Mouse (Mus musculus): Measurements from ENCODE around the gene Narfl.

Narfl gene

DNA sequence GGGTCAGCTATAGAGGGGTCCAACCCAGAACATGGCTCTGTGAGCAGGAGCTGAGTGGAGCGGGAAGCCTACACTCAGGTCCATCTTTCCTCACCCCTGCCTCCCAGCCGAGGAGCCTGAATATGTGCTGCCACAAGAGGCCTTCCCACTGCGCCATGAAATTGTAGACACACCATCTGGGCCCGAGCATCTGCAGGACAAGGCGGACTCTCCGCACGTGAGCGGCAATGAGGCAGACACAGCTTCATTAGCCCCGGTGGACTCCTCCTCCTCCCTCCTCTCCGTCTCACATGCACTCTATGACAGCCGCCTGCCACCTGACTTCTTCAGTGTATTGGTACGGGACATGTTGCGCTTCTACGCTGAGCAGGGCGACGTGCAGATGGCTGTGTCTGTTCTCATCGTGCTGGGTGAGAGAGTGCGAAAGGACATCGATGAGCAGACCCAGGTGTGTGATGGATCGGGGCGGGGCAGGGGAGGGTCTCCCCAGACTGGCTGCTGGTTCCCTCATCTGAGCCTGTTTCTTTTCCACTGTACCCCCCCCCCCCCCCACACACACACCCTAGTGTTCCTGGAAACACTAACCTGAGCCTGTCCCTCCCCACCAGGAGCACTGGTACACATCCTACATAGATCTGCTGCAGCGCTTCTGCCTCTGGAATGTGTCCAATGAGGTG lies 54.1 kb downstream of the Narfl start:
- intact Hi-C loops (cut with DNase I), result no loop called here

DNA sequence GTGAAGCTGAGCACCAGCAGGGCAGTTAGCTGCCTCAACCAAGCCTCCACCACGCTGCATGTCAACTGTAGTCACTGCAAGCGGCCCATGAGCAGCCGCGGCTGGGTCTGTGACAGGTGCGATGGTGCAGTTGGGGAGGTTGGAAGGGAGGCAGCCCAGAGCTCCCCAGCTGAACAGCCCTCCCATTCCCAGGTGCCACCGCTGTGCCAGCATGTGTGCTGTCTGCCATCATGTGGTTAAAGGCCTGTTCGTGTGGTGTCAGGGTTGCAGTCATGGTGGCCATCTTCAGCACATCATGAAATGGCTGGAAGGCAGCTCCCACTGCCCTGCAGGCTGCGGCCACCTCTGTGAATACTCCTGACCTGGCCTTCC lies 54.6 kb downstream of the Narfl start:
- intact Hi-C loops (cut with DNase I), result no loop called here

DNA sequence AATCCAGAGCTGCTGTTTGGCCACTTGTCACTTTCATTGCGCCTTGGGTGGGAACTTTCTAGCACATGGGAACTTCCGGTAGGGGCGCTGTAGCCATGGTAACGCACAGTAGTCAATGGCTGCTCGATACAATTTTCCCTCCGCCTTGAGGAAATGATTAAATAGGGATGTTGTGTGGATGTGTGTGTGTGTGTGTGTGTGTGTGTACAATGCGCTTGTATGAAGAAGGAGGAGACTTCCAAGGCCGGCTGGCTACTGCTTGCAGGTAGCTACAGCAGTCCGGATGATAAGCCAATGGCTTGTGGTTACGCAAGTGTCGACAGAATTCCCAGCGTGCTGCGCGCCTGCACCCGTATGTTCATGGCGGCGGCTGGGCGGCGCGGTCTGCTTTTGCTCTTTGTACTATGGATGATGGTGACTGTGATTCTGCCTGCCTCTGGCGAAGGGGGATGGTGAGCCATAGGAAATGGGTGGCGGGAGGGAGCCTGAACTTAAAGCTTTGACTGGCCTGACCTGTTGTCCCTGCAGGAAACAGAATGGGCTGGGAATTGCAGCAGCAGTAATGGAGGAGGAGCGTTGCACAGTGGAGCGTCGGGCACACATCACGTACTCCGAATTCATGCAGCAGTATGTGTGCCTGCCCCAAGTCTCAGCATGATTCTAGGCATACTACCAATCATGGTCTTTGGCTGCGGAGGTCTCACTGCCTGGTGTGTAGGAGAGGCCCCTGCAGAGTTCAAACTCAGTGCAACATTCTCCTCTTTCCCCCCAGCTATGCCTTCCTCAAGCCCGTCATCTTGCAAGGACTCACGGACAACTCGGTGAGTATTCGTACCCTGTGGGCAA lies 55.4 kb downstream of the Narfl start, which contains the start of gene Jmjd8:
TSS of gene Jmjd8 (plus strand) at position 156 of the 846 bp plus-strand sequence.
- intact Hi-C loops (cut with DNase I), result no loop called here

DNA sequence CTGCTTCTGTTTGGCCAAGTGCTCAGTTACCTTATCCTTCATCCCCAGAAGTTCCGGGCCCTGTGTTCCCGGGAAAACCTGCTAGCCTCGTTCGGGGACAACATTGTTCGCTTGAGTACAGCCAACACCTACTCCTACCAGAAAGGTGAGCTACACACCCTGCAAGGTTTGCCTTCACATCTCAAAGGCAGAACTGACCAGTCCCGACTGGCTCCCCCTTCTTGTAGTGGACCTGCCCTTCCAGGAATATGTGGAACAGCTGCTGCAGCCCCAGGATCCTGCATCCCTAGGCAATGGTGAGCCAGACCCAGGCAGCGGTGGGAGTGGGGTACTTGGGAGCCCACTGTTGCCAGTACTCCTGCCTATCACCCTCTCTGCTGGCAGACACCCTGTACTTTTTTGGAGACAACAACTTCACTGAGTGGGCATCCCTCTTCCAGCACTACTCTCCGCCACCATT lies 56.0 kb downstream of the Narfl start:
- intact Hi-C loops (cut with DNase I), result no loop called here

DNA sequence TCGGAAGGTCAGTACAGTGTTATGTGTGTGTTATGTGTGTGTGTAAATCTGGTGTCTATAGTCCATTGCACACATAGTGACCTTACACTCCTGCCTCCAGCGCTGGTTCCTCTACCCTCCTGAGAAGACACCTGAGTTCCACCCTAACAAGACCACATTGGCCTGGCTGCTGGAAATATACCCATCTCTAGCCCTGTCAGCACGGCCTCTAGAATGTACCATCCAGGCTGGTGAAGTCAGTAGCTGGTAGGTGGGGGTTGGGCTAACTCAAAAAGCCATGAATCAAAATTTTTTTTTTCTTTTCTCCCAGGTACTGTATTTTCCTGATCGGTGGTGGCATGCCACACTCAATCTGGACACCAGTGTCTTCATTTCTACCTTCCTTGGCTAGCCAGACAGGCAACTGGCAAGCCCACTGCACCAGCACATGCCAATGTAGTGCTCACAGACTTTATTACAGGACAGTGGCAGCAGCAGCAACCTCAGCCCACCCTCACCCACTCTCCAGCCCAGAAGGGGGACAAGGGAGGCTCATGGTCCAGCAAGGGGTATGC lies 56.7 kb downstream of the Narfl start:
- intact Hi-C loops (cut with DNase I), result no loop called here

DNA sequence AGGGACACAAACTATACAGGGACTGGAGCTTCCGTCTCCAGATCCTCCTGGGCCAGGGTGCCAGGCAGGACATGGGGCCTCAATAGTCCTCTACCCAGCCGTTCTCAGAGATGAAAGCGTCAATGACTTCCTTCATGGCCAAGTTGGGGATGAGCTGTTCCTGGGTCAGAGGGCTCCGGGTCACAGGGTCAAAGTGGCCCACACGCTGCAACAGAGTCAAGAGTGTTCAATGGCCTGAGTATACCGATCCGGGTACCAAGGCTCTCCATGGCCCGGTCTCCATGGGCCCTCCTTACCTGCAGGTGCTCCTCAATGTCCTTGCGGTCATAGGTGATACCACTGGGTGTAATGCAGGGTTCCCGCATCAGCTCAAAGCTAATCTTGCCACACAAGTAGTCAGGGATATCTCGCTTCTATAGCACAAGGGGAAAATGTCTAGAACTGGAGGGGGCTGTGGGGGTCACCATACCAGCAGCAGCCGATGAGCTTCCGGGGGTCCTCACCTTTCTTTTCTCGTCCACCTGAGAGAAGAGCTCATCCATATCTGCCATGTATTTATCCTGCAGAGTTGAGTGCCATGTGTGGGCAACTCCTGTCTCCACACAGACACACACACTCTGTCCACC lies 57.3 kb downstream of the Narfl start:
- intact Hi-C loops (cut with DNase I), result no loop called here

DNA sequence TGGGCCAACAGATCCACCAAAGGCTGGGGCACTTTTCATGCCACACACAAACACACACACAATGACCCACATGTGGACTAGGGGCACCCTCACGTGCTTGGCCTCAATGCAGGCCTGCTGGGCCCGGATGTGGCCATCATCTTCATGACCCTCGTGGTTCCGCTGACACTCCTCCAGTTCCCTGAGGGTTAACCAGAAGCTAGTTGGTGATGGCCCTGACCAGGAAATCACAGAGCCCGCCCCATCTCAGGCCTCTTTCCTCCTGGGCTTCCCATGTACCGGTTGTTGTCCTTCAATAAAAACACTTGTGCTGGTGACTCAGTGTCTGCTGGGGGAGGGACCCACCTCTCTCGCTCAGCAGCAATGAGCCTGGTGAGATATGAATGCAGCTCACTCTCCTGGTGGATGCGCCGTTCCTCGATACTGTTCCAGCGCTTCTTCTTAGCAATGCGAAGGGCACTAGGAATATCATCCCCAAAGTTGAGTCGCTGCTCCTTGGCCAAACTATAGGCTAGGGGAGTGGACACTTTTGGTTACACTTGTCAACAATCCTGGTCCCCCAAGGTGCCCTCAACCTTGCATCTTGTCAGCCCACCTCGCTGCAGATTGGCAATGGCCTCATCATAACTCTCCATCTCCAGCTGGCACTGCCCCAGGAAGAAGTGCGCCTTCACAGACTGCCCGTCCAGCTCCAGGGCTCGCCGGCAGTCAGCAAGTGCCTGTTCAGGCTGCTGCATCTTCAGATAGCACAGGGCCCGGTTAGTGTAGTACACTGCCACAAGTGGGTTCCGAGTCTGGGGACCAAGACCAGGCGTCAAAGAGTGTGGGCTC lies 58.1 kb downstream of the Narfl start:
- intact Hi-C loops (cut with DNase I), result no loop called here

DNA sequence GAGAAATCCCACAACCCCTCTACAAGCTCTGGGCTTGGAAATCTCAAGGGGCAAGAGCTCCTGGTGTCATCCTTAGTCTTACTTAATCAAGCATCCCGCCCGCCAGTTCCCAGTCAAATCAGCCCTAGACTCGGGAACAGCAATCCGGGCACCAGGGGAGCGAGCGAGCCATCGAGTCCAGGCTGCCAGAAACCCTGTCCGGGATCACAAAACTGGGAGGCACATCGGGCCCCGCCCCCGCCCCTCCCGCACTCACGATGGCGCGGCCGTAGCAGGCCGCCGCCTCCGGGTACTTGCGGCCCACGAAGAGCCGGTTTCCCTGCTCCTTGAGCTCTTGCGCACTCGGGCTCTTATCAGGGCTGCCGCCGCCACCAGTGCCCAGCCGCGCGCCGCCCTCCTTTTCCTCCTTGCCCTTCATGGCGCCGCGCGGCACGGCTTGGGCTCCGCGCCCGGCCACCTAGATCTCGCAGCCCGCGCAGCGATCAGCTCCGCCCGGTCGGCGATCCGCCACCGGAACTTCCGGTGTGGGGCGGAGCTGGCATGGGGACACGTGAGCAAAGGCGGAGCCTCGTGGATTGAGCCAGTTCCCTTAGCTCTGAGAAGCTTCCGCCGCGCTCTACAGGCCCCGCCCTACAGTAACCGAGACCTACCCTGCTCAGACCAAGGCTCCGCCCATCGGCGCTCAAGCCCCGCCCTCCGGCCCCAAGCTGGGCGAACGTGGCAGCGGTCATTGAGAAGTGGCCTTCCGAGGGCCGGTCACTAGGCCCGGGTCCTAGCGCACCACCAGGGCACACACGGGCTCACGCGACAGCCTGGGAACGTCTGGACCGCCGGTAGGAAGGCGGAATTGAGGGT lies 59.1 kb downstream of the Narfl start:
- intact Hi-C loops (cut with DNase I), result no loop called here

Small RNAs within 50 kb of the gene (microRNA-seq; reads per million reads assigned to microRNA genes)
- gene Gm25083 (0 reads per million in 2 experiments), gene Mir3082 (1.6 to 2.3 reads per million in 2 experiments), gene Mir6966 (0.34 to 0.37 reads per million in 2 experiments)

Measured in adrenal gland (tissue).